ENCODE assay signal across 25 mouse cellular contexts in genomic region chr6:47227601-47228000, GRCm38 (mm10).
DNase-seq lines count a peak whose midpoint lies in the region; ATAC-seq lines count a peak whose summit lies in the region.
"Had no signal": no experiment of that assay in that cellular context is flagged by ENCODE, and none has a peak within 500 bp of the region (broad histone marks: within the 10 kb centered on the region; RNA-seq: fewer than 3 reads in every experiment).

No protein-coding gene starts in this region.

- no peak overlapping the region for H3K4me2 ChIP-seq in midbrain, embryonic 12.5 days (replicated peaks)
- H3K4me2 ChIP-seq in midbrain, embryonic 16.5 days (ENCODE audit: low read length), result no peak overlapping the region
- H3K4me2 ChIP-seq in forebrain, embryonic 13.5 days, result no peak overlapping the region
- H3K4me2 ChIP-seq in forebrain, embryonic 16.5 days (ENCODE audit: low read length), result no peak overlapping the region
- no peak overlapping the region for H3K4me2 ChIP-seq in neural tube, embryonic 15.5 days
- H3K4me2 ChIP-seq: embryonic facial prominence, embryonic 12.5 days; heart, embryonic 11.5 days; kidney, embryonic 15.5 days; liver, embryonic 15.5 days; lung, embryonic 15.5 days had no signal

- DNase-seq in layer of hippocampus, postnatal 10 days (ENCODE audit: low spot score in 2 of 2), result no peak
- no peak for DNase-seq in gastrocnemius, adult 18-20 months (ENCODE audit: low spot score)
- DNase-seq: adrenal gland, postnatal 10 days; cerebellum, adult 18-20 months; cerebellum, postnatal 14 days; gastrocnemius, postnatal 10 days; kidney, postnatal 4 days; liver; lung, postnatal 36 days; right cerebral cortex, postnatal 25 days; spleen, adult 18-20 months had no signal

- H3K9ac ChIP-seq in midbrain, embryonic 12.5 days (replicated peaks), result no peak overlapping the region
- no peak overlapping the region; the same call in 1 of the 2 replicates for H3K9ac ChIP-seq in midbrain, embryonic 16.5 days (ENCODE audit: low read depth, low read length)
- no peak overlapping the region for H3K9ac ChIP-seq in forebrain, embryonic 13.5 days
- H3K9ac ChIP-seq in forebrain, embryonic 16.5 days (replicated peaks; ENCODE audit: low read depth, low read length), result no peak overlapping the region
- no peak overlapping the region for H3K9ac ChIP-seq in neural tube, embryonic 15.5 days (replicated peaks)
- H3K9ac ChIP-seq: embryonic facial prominence, embryonic 12.5 days; kidney, embryonic 15.5 days; liver, embryonic 15.5 days; lung, embryonic 15.5 days had no signal

- ATAC-seq in midbrain, embryonic 12.5 days (ENCODE audit: low FRiP score, low read depth), result no peak
- no peak for ATAC-seq in midbrain, embryonic 16.5 days
- no peak for ATAC-seq in forebrain, embryonic 13.5 days
- ATAC-seq in forebrain, embryonic 16.5 days, result no peak
- ATAC-seq in neural tube, embryonic 15.5 days (ENCODE audit: low FRiP score), result no peak
- ATAC-seq: activated CD4-positive, CD25-positive, alpha-beta regulatory T cell, adult 4 months; intestine, postnatal 0 days had no signal

- H3K4me1 ChIP-seq in midbrain, embryonic 12.5 days, result peaks cover 17% of the 10 kb centered on the region
- H3K4me1 ChIP-seq in midbrain, embryonic 16.5 days (ENCODE audit: control insufficient read depth, insufficient read depth, low read length), result peaks cover 8% of the 10 kb centered on the region
- H3K4me1 ChIP-seq in forebrain, embryonic 13.5 days, result peaks cover 33% of the 10 kb centered on the region
- peaks cover 19% of the 10 kb centered on the region for H3K4me1 ChIP-seq in forebrain, embryonic 16.5 days (replicated peaks; ENCODE audit: control insufficient read depth, insufficient read depth, low read length)
- peaks cover 8% of the 10 kb centered on the region; the same call in 1 of the 2 replicates for H3K4me1 ChIP-seq in neural tube, embryonic 15.5 days
- H3K4me1 ChIP-seq: embryonic facial prominence, embryonic 12.5 days; liver, embryonic 15.5 days; megakaryocyte, embryonic 14.5 days had no signal

- H3K36me3 ChIP-seq in midbrain, embryonic 12.5 days, result no peaks in the 10 kb centered on the region
- no peaks in the 10 kb centered on the region for H3K36me3 ChIP-seq in midbrain, embryonic 16.5 days (ENCODE audit: control insufficient read depth, insufficient read depth, low read length)
- H3K36me3 ChIP-seq in forebrain, embryonic 13.5 days (ENCODE audit: poor library complexity, severe bottlenecking), result no peaks in the 10 kb centered on the region
- no peaks in the 10 kb centered on the region for H3K36me3 ChIP-seq in forebrain, embryonic 16.5 days (ENCODE audit: control insufficient read depth, insufficient read depth)
- H3K36me3 ChIP-seq in neural tube, embryonic 15.5 days, result no peaks in the 10 kb centered on the region
- H3K36me3 ChIP-seq: embryonic facial prominence, embryonic 12.5 days; kidney, embryonic 15.5 days; limb, embryonic 10.5 days; liver, embryonic 15.5 days; lung, embryonic 15.5 days had no signal

- H3K27me3 ChIP-seq in midbrain, embryonic 12.5 days, result no peaks in the 10 kb centered on the region
- H3K27me3 ChIP-seq in midbrain, embryonic 16.5 days (ENCODE audit: control insufficient read depth, insufficient read depth, low read depth, low read length), result no peaks in the 10 kb centered on the region
- H3K27me3 ChIP-seq in forebrain, embryonic 13.5 days, result no peaks in the 10 kb centered on the region
- no peaks in the 10 kb centered on the region for H3K27me3 ChIP-seq in forebrain, embryonic 16.5 days (replicated peaks; ENCODE audit: control insufficient read depth, insufficient read depth, low read length)
- no peaks in the 10 kb centered on the region for H3K27me3 ChIP-seq in neural tube, embryonic 15.5 days (replicated peaks)
- H3K27me3 ChIP-seq: embryonic facial prominence, embryonic 12.5 days; kidney, embryonic 15.5 days; liver, embryonic 15.5 days; lung, embryonic 15.5 days had no signal

- H3K4me3 ChIP-seq in midbrain, embryonic 12.5 days, result no peak overlapping the region
- H3K4me3 ChIP-seq in midbrain, embryonic 16.5 days (ENCODE audit: low read depth, low read length), result no peak overlapping the region
- no peak overlapping the region for H3K4me3 ChIP-seq in forebrain, embryonic 13.5 days
- H3K4me3 ChIP-seq in forebrain, embryonic 16.5 days (replicated peaks; ENCODE audit: low read length), result no peak overlapping the region
- H3K4me3 ChIP-seq in neural tube, embryonic 15.5 days (replicated peaks), result no peak overlapping the region
- H3K4me3 ChIP-seq: embryonic facial prominence, embryonic 12.5 days; kidney, embryonic 15.5 days; limb, embryonic 10.5 days; liver, embryonic 15.5 days; lung, embryonic 15.5 days; megakaryocyte, embryonic 14.5 days had no signal

- H3K9me3 ChIP-seq in midbrain, embryonic 12.5 days, result no peaks in the 10 kb centered on the region
- H3K9me3 ChIP-seq in midbrain, embryonic 16.5 days (replicated peaks; ENCODE audit: control insufficient read depth, low read length, poor library complexity, severe bottlenecking), result no peaks in the 10 kb centered on the region
- H3K9me3 ChIP-seq in forebrain, embryonic 13.5 days (replicated peaks), result no peaks in the 10 kb centered on the region
- H3K9me3 ChIP-seq in forebrain, embryonic 16.5 days (ENCODE audit: control insufficient read depth, low read length), result no peaks in the 10 kb centered on the region
- H3K9me3 ChIP-seq in neural tube, embryonic 15.5 days (replicated peaks), result no peaks in the 10 kb centered on the region
- H3K9me3 ChIP-seq: embryonic facial prominence, embryonic 12.5 days; kidney, embryonic 15.5 days; limb, embryonic 10.5 days; liver, embryonic 15.5 days; lung, embryonic 15.5 days; megakaryocyte, embryonic 14.5 days had no signal

- whole genome bisulfite sequencing in midbrain, embryonic 12.5 days, result 23% methylated on average over 3 of the region's 3 CpGs
- WGBS in midbrain, embryonic 16.5 days, result 17% methylated on average over 3 of the region's 3 CpGs
- 17% methylated on average over 3 of the region's 3 CpGs for WGBS in forebrain, embryonic 13.5 days
- WGBS in forebrain, embryonic 16.5 days, result 19% methylated on average over 3 of the region's 3 CpGs
- 14% methylated on average over 3 of the region's 3 CpGs for WGBS in neural tube, embryonic 15.5 days

- peak overlapping the region; percentile 39; the same call in 1 of the 2 replicates for H3K27ac ChIP-seq in midbrain, embryonic 12.5 days (replicated peaks)
- no peak overlapping the region for H3K27ac ChIP-seq in midbrain, embryonic 16.5 days (ENCODE audit: low read length)
- H3K27ac ChIP-seq in forebrain, embryonic 13.5 days, result peak overlapping the region; percentile 36; the same call in 1 of the 2 replicates
- peak overlapping the region; percentile 50; the same call in 1 of the 2 replicates for H3K27ac ChIP-seq in forebrain, embryonic 16.5 days (ENCODE audit: low read length)
- H3K27ac ChIP-seq in neural tube, embryonic 15.5 days (replicated peaks), result peak overlapping the region; percentile 61; the same call in 1 of the 2 replicates
- H3K27ac ChIP-seq: embryonic facial prominence, embryonic 12.5 days; kidney, embryonic 15.5 days; limb, embryonic 10.5 days; liver, embryonic 15.5 days; lung, embryonic 15.5 days had no signal
